In the genomic region with DNA sequence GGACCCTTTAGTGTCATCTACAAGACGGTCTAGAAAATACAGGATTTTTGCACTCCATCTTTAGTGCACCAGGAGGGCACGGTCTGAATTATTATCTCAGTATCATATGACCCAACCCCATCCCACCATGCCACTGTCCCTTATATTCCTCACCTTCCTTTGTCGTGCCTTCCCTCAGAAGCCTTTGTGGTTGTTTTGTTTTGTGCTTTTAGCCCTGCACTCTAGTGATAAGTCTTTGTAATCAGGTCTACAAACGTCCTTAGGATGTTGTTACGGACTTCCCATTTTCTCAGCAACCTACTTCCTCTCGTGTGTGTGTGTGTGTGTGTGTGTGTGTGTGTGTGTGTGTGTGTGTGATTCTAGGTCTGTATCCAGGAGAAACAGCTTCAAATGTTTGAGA, we compare ENCODE assay signal across 25 mouse cellular contexts.
A peak's percentile ranks its signal among the peaks of the same experiment; 100 is the strongest.
DNase-seq lines count a peak whose midpoint lies in the region; ATAC-seq and TF ChIP-seq lines count a peak whose summit lies in the region.
"Had no signal": no experiment of that assay in that cellular context is flagged by ENCODE, and none has a peak within 500 bp of the region (broad histone marks: within the 10 kb centered on the region; RNA-seq: fewer than 3 reads in every experiment).

No protein-coding gene starts in this region.

- peaks cover 0 to 4% of the 10 kb centered on the region in 2 experiments; a peak in 1 of 4 replicates for H3K4me1 ChIP-seq in liver, embryonic 14.5 days (replicated peaks; ENCODE audit: control insufficient read depth in 2 of 2, insufficient read depth in 2 of 2, low read length in 1 of 2)
- H3K4me1 ChIP-seq in midbrain, embryonic 11.5 days (ENCODE audit: control insufficient read depth, insufficient read depth, low read length): no peaks in the 10 kb centered on the region
- H3K4me1 ChIP-seq: hindbrain, embryonic 12.5 days had no signal

- no peaks in the 10 kb centered on the region for H3K27me3 ChIP-seq in liver, embryonic 14.5 days (ENCODE audit: control insufficient read depth, insufficient read depth, low read length)
- no peaks in the 10 kb centered on the region for H3K27me3 ChIP-seq in midbrain, embryonic 11.5 days (ENCODE audit: control insufficient read depth, insufficient read depth, low read length)
- H3K27me3 ChIP-seq: embryonic facial prominence, embryonic 12.5 days; forebrain, embryonic 13.5 days; hindbrain, embryonic 12.5 days; liver, embryonic 15.5 days; midbrain, embryonic 13.5 days; neural tube, embryonic 13.5 days had no signal

- no peak for TF ChIP-seq CTCF in liver, embryonic 14.5 days (IDR thresholded peaks at IDR 0.05; ENCODE audit: low read depth)

- H3K9me3 ChIP-seq in liver, embryonic 14.5 days (ENCODE audit: control insufficient read depth, low read length): no peaks in the 10 kb centered on the region
- no peaks in the 10 kb centered on the region for H3K9me3 ChIP-seq in midbrain, embryonic 11.5 days (ENCODE audit: control insufficient read depth, low read length)
- H3K9me3 ChIP-seq: embryonic facial prominence, embryonic 12.5 days; forebrain, embryonic 13.5 days; heart, embryonic 10.5 days; hindbrain, embryonic 12.5 days; limb, embryonic 10.5 days; liver, embryonic 15.5 days; midbrain, embryonic 13.5 days; neural tube, embryonic 13.5 days had no signal

- H3K27ac ChIP-seq in liver, embryonic 14.5 days: no peak overlapping the region
- no peak overlapping the region for H3K27ac ChIP-seq in midbrain, embryonic 11.5 days (ENCODE audit: low read depth, low read length)
- H3K27ac ChIP-seq: embryonic facial prominence, embryonic 12.5 days; forebrain, embryonic 13.5 days; heart, embryonic 10.5 days; hindbrain, embryonic 12.5 days; left cerebral cortex, adult 2 months; limb, embryonic 10.5 days; liver, embryonic 15.5 days; midbrain, embryonic 13.5 days; neural tube, embryonic 13.5 days had no signal

- H3K9ac ChIP-seq in liver, embryonic 14.5 days (replicated peaks): no peak overlapping the region
- no peak overlapping the region for H3K9ac ChIP-seq in midbrain, embryonic 11.5 days (ENCODE audit: low read length)
- H3K9ac ChIP-seq: embryonic facial prominence, embryonic 12.5 days; forebrain, embryonic 13.5 days; hindbrain, embryonic 12.5 days; liver, embryonic 15.5 days; midbrain, embryonic 13.5 days; neural tube, embryonic 13.5 days had no signal

- H3K36me3 ChIP-seq in liver, embryonic 14.5 days (replicated peaks; ENCODE audit: control insufficient read depth, insufficient read depth, low read depth): no peaks in the 10 kb centered on the region
- H3K36me3 ChIP-seq in midbrain, embryonic 11.5 days (ENCODE audit: control insufficient read depth, insufficient read depth, low read length): 0 out of 2 replicates have a peak, but pooled peaks cover 2% of the 10 kb centered on the region
- H3K36me3 ChIP-seq: liver, embryonic 15.5 days; neural tube, embryonic 13.5 days had no signal

- peak; percentile 46 for TF ChIP-seq EP300 in liver, embryonic 14.5 days (IDR thresholded peaks at IDR 0.05; ENCODE audit: low read depth)

- DNase-seq in lung, postnatal 25 days (ENCODE audit: low spot score): peak; percentile 8
- DNase-seq in lung, postnatal 14 days: no peak
- peak in 2 of 3 experiments; percentile 1 to 18 for DNase-seq in liver, embryonic 14.5 days (ENCODE audit: low read depth in 3 of 3, low spot score in 3 of 3)
- no peak for DNase-seq in midbrain, embryonic 11.5 days (ENCODE audit: low spot score, missing footprints)
- DNase-seq in layer of hippocampus, postnatal 25 days (ENCODE audit: extremely low spot score in 1 of 2, low spot score in 1 of 2): no peak
- no peak for DNase-seq in c-Kit-positive CD71-positive TER-119-positive erythroid progenitor cells, embryonic 14.5 days (ENCODE audit: low spot score)
- DNase-seq: adrenal gland, postnatal 14 days; cerebellum, adult 8-10 months; gastrocnemius, postnatal 36 days; heart, postnatal 10 days; kidney, adult 8-10 months; lung, postnatal 36 days; right cerebral cortex, adult 18-20 months; thymus, postnatal 25 days had no signal

- H3K4me2 ChIP-seq in liver, embryonic 14.5 days (ENCODE audit: low read depth): no peak overlapping the region
- H3K4me2 ChIP-seq in midbrain, embryonic 11.5 days: no peak overlapping the region
- H3K4me2 ChIP-seq: embryonic facial prominence, embryonic 12.5 days; forebrain, embryonic 13.5 days; hindbrain, embryonic 12.5 days; liver, embryonic 15.5 days; midbrain, embryonic 13.5 days; neural tube, embryonic 13.5 days had no signal

- WGBS in liver, embryonic 14.5 days (ENCODE audit: insufficient replicate concordance): 11% methylated on average over 6 of the region's 6 CpGs
- WGBS in midbrain, embryonic 11.5 days: 77% methylated on average over 6 of the region's 6 CpGs

- H3K4me3 ChIP-seq in liver, embryonic 14.5 days (ENCODE audit: insufficient read depth in 1 of 2, low read depth in 2 of 2, low read length in 2 of 2): no peak overlapping the region
- H3K4me3 ChIP-seq in midbrain, embryonic 11.5 days (ENCODE audit: low read depth, low read length): no peak overlapping the region
- H3K4me3 ChIP-seq: embryonic facial prominence, embryonic 12.5 days; erythroblast, embryonic 14.5 days; forebrain, embryonic 13.5 days; heart, embryonic 10.5 days; hindbrain, embryonic 12.5 days; left cerebral cortex, adult 2 months; limb, embryonic 10.5 days; liver, embryonic 15.5 days; midbrain, embryonic 13.5 days; neural tube, embryonic 13.5 days had no signal

- ATAC-seq in common myeloid progenitor, adult 5-6 weeks (replicated peaks; ENCODE audit: low read depth, poor library complexity, severe bottlenecking): peak; percentile 90
- peak; percentile 62; the same call in 1 of the 2 replicates for ATAC-seq in liver, embryonic 14.5 days (ENCODE audit: insufficient read depth)
- ATAC-seq in midbrain, embryonic 11.5 days (ENCODE audit: low FRiP score): no peak
- ATAC-seq: forebrain, embryonic 13.5 days; midbrain, embryonic 13.5 days had no signal

Comparison
In these comparisons a context has a peak if more than half of its experiments do, and no peak if none do; other contexts are left out.
1. DNase-seq: peak in lung, postnatal 25 days (single experiment) and liver, embryonic 14.5 days (2 of 3); none in lung, postnatal 14 days (single experiment), midbrain, embryonic 11.5 days (single experiment), layer of hippocampus, postnatal 25 days (0 of 2) and c-Kit-positive CD71-positive TER-119-positive erythroid progenitor cells, embryonic 14.5 days (single experiment).